Mouse (Mus musculus) inflammation-experienced regulatory T-cells, adult 6 months (primary cell): ENCODE measurements around the gene Ldha. TPM values are rescaled to one million over a fixed set of nuclear protein-coding genes. Genes with fewer than 3 reads are reported as not detected.

Experiments
- ATAC-seq: one replicate; pipeline ENCODE4 v1.8.0; 2017
- polyA plus RNA-seq, 3 experiments: library from polyadenylated mRNA; unstranded; fragments of 100-300 nt; shearing (Covaris generic); gene quantifications; one replicate each; pipeline ENCODE4 v1.2.1; 2017

The Ldha gene
- polyA plus RNA-seq, 3 experiments from 2014 or later = 790 to 1,249 (median 846) TPM

DNA sequence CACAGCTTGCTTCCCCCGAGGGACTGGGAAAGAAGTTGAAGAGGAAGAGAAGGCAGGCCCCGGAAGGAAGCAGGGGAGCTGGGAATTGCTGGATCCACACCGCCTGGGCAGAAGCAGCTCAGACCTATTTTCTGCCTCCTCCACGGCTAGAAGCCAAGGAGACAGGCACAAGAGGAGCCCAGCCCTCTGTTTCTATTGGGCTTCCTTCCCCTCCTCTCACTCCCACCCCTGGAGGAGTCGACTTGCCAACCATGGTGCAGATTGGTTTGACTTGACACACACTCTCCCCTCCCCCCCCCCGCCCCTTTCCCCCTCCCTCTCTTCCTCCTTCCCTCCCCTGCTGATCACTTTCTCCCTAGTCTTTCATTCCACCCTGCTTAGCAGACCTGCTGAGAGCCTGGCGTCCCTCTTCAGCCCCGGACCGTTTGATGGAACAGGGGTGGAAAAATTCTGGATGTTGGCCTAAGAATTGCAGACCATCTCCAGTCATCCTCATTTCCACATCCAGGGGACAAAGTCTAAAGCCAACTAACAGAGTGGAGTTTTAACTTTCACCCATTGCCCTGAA is 3.1 kb upstream of the Ldha start:
- peak; percentile 8 for ATAC-seq

DNA sequence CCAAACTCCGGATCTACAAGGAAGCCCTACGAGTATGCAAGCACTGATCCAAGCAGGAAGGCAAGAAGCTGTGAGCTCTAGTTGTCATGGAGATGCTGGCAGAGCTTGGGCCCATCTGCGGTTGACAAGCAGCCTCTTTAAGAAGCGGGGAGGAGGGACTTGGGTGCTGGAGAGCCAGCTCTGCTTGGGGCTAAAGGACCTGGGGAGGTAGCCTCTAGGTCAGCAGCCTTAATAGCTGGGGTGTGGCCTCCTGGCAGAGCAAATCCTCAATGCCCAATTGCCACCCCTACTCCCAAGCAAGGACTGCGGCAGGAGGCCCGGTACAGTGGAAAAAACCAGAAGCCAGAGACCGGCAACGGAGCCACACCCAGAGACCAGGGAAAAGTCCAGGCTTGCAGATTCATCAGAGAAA is 2.4 kb upstream of the Ldha start:
- ATAC-seq = peak; percentile 95

DNA sequence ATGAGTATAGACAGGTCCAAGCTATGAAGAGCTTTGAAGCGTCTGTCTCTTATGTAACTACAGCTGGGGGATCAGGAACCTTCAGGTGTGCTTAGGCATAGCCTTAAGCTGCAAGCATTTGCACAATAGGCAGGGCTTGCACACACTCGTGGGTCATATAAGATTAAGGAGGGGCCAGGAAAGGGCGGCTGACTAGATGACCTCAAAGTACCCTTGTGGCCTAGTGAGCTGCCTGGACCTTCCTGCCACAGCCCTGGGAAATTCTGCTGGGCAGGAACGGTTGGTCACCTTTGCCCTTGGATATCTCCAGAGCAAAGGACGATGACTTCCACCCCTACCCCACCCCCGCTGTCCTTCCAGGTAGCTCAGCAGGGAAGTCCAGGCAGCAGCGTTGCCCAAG is 1.8 kb upstream of the Ldha start:
- no peak for ATAC-seq

DNA sequence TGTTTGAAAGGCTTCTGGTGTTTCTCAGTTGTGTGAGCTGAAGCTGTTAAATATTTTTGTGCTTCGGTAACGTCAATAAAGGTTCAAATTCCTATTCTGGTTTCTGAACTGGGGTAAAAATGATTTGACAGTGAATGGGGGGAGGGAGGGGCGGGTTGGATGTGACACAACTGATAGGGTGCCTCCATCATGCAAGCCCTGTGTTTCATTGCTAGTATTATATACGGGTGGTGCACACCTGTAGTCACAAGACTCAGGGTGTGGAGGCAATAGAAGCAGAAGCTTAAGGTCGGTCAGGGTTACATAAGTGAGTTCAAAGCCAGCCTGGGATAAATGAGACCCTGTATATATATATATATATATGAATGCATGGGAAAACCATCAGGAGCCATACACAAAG is 1.4 kb upstream of the Ldha start:
- ATAC-seq = no peak

DNA sequence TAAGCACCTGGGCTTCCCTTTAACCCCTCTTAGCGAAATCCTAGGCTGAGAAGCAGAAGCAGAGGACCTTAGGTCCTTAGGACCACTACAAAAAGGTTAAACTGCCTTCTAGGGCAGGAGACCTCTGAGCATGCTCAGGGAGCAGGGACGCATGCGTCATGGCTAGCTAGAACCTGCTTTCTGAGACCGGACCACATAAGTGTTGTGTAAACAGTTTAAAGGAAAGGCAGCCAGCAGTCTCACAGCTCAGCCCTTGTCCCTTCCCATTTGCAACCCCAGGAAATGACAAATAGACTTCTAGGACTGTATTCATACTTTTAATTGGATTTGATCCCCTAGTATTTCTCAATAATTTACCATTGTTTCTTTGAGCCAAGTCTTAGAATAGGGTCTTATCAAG is 949 bp upstream of the Ldha start:
- no peak for ATAC-seq

DNA sequence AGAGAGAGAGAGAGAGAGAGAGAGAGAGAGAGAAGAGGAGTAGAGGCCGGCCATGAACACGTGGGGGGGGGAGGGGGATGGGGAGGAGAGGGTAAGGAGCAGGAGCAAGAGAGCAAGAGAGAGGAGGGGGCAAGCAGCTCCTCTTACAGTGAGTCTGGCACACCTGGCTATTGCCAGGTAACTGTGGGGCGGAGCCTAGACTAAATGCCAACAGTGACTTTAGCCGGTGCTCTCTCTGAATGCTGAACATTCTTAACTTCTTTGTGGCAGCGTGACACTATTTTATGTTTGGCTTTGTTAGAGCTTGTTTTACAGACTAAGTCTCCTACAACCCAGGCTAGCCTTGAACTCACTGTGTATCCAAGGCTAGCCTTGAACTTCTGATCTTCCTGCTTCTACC is 1.0 kb downstream of the Ldha start:
- no peak for ATAC-seq

DNA sequence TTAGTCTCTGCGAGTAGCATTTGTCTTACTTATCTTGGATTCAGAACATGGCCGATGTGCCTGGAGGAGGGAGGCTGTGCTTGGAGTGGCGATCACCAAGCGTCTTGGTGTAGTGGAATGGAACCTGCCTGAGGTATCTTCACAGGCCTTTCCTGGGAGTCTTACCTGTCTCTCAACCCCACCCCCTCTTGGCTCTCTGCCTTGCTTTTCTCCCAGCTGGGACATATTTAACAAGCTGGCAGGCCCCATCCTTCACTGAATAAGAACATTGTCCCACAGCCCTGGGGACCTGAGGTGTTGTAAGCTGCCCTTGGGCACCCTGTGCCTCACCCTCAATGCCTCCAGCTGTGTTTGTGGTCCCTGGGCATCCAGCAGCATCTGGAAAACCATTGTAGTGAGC is 2.3 kb downstream of the Ldha start:
- ATAC-seq = no peak

DNA sequence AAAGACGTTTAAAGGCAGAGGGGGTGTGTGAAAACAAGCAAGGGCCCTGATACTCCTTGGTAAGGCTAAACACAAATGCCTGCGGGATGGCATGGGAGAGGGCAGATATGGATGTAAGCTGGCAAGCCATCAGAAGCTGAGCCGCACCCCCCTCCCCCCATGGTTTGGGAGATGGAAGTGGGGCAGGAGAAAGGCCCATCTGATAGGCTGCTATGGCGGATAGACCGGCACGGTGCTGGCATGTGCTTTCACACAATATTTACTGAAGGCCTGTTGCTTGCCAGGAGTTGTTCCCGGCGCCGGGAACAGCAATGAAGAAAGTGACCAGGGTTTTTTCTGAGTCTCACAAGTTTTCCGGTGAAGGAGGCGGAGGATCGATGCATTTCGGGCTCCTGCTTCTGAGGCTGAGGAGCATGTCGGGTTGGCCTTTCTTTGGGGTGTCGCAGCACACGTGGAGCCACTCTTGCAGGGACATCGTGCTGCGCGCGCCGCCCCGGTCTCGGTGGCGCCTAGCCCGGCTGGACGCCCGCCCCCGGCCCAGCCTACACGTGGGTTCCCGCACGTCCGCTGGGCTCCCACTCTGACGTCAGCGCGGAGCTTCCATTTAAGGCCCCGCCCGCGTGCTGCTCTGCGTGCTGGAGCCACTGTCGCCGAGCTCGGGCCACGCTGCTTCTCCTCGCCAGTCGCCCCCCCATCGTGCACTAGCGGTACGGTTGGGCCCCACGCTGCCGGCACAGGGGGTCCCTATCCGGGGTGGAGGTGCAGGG is 4.1 kb downstream of the Ldha start:
- peak; percentile 85 for ATAC-seq

DNA sequence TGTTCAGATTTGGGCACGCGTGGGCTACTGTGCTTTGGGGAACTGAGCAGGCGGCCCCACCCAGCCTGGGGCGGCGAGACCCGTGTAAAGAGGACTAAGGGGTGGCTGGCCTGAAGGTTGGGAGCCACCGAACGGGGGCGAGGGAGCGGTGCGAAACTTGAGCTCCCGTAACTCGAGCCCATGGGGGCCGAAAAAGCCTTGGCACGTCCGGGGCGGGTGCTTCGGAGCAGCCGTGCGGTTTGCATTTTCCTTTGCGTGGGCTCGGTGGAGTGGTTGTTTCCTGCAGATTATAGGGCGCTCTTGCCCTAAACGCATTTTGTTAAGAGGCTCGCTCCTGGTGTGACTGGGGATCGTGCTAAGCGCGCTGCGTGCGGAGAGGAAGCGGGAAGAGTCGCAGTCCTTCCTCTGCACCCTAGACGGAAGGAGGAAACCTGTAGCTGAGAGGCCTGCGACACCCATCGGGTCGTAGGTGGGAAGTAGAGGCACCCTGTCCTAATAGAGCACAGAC is 4.8 kb downstream of the Ldha start:
- peak; percentile 41 for ATAC-seq

DNA sequence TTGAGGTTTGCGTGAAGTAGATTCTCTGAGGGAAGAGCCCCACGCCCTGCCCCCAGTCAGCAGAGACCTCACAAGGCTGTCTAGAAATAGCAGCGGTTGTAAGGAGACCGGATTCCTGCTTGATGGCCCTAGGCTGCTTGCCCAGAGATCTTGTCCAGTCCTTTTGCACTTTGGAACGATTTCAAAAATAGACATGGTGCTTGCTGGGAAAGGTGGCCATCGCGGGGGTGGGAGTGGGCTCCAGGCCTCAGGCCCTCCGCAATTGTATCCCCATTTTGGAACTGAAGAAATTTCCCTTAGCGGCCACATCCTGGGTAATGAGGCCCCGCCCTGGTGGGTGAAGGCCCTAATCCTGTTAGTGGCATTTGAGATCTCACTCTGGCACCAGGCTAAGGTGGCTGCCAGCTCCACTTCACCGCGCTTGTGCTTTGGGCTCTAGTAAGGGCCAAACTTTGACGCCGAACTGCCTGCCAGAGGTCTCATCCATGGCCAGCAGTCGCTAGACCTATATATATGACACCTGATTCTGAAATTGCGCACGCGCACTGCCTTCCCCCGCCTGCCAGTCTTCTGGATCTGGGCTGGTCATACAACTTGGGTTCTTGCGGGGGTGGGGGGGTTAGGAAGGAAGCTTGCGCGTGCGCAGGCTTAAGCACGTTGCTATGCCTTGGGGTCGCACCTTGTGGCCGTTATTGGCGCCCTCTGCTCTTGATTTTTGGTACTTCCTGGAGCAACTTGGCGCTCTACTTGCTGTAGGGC is 5.4 kb downstream of the Ldha start:
- peak; percentile 65 for ATAC-seq

DNA sequence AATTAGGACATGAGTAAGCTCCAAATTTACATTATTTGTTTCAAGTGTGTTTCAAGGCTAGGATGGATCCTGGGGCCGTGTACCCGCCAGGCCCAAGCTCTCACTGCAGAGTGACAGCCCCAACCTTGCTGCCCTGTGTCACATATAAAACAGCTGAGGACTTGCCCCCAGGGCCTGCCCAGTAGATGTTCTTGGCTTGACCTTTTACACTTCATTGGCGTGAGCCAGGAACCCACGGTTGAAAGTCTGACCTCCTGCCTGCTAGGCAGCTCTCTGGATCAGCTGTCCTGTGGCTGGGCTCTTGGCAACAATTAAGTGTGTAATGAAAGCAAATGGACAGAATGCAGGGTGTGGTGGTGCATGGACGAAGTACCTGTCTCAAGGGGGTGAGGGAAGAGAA is 8.0 kb downstream of the Ldha start:
- no peak for ATAC-seq

DNA sequence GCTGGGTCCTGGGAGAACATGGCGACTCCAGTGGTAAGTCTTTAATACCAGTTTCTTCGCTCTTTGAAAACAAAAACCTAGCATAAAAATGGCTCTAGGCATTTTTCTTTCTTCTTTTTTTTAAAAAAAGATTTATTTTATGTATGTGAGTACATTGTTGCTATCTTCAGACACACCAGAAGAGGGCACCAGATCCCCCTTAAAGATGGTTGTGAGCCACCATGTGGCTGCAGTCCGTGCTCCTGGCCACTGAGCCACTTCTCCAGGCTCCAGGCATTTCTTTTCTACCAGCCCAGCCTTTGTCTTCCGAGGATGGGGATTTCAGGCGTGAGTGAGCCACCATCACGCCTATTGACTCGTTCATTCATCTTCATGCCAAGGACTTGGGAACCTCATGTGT is 9.8 kb downstream of the Ldha start:
- ATAC-seq = no peak

DNA sequence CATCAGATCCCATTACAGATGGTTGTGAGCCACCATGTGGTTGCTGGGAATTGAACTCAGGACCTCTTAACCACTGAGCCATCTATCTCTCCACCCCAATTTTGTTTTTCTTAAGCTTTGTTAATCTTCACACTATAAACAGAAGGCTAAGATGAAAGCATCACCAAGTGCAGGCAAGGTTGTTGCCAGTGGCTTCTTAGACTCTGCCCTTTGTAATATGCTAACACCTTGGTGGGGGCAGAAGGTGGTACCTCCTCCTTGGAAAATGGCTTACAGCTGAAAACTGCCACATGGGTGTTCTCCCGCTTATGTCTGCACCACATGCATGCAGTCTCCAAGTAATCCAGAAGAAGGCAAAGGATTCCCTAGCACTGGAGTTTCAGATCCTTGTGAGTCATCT is 11.4 kb downstream of the Ldha start:
- ATAC-seq = no peak

DNA sequence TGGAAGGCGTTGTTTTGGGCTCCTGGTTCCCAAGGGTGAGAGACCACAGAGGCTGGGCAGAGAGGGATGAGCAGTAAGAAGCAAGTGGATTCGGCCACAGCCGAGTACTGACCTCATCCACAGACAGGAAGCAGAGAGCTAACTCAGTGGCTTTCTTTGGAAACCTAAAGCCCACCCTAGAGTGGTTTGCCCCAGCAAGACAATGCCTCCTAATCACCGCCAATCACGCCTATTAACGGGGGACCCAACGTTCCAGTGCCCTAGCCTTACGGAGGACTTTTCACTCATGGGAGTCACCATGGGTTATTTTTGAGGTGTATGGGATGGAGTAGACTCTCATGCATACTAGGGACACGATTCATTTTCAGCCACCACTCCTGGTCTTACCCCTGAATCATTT is 12.1 kb downstream of the Ldha start:
- ATAC-seq = no peak

DNA sequence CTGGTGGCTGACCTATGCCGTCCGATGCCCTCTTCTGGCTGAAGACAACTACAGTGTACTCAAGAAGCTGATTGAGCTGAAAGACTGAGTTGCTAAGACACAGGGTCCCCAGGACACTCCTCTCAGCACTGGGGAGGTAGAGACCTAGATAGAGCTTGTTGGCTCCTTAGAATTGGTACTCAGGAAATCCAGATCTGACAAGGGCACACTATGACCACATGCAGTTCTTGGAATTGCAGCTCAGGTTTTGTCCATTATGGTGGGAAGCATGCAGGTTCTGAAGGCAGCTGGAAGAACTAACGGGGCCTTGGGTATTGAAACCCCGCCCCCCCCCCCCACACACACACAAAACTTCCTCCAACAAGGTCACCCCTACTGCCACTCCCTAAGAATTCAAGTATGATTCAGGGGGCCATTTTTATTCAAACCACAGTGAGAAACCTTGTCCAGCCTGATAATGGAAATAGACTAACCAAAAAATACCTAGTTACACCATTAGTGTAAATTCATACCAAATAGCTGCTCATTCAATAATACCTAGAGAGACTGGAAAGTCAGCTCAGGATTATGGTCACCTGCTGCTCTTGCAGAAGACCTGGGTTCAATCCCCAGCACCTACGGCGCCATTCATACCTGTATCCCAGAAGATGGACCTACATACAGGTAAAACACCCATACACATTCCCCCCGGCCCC is 14.7 kb downstream of the Ldha start:
- no peak for ATAC-seq

DNA sequence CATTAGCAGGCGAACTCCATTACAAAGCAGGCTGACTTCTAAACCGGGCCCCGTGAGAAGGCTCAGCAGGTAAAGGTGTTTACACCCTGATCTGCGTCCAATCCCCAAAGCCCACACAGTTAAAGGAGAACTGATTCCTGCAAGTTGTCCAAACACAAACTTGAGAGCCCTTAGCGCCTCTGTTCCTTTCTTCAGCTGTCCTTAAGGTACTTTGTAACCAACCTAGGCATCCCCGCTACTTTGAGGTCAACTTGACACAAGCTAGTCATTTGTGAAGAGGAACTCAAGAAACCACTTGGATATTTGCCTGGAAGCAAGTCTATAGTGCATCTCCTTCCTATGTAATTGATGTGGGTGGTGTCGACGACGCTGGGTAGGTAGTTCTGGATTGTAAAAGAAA is 16.2 kb downstream of the Ldha start:
- no peak for ATAC-seq

DNA sequence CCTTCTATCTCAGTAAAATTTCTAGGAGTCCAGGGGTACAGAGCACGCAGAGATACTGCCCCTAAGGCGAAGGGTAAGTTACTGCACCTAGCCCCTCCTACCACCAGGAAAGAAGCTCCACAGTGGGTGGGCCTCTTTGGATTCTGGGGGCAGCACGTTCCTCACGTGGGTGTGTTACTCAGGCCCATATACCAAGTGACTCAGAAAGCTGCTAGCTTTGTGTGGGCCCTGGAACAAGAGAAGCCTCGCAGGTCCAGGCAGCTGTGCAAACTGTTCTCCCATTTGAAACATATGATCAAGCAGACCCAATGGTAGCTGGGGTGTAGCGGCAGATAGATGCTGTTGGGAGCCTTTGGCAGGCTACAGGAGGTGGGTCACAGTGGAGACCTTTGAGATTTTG is 17.8 kb downstream of the Ldha start:
- no peak for ATAC-seq

DNA sequence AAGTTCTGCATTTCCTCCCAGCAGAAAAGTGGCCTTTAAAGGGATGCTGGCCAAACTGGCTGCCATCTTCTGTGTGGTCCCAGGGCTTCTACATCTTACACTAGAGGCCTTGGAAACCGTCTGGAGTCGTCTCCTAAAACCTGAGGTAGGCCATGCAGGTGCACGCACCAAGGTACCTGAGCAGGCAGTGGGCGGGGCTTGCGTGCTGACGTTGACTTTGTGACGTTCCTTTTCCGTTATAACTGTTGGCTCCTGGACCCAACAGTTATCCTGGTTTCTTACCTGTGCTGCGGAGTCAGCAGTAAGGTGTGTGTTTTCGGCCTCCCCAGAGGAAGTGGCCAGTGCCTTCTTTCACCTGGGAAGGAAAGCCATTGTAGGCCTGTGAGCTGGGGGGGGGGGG is 19.7 kb downstream of the Ldha start, which contains the start of gene Ldhc:
TSS of gene Ldhc (plus strand) at position 208 of the 400 bp plus-strand sequence.
- no peak for ATAC-seq

DNA sequence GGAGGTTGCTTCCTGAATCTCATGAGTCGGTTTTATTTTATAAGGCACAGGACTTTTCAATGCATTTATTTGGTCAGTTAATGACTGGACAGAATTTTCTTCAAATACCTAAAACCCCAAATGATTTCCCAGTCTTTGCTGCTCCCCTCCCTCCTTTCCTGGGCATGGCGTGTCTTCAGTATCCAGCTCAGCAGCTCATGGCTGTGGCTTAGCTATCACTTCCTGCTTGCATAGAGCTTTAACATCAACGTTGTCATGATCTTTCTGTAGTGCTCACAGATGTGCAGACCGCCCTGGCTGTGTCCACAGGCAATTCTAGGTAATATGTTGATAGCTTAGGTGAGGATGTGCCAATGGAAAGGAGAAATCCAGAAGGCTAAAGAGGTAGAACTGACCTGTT is 30.7 kb downstream of the Ldha start:
- ATAC-seq = no peak

DNA sequence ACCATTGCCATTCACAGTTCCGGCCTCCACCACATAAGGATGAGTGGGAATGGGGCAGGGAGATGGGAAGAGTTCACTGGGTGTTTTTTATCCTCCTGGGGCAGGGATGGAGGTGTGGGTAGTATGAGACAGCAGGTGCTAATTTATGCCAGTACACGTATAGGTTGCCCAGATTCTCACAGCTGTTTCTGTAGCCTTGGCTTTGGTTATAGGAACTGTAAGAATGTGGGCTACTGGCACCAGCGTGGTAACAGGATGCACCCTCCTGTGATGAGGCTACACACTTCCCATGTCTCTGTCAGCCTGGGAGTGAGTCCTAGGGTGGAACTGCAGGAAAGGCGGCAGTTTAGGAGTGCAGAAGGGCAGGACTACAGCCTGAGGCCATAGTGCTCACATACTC is 35.6 kb downstream of the Ldha start:
- no peak for ATAC-seq

DNA sequence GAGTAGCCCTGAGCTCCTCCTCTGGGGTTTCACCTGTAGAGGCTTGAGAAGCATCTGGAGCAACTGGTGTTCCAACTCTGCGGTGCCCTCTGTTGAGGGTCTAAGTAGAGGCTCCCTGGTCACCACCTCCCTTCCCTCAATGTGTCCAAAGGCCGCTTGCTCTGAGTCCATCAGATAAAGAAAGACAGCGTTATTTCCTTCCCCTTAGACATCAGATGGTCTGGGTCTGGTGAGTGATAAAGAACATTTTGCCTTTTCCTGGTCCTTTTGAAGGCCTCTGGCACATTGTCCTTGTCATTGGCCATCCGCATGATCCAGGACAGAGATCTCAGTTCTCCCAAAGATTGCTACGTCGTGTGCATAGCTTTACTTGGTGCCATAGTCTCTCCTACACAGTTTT is 36.0 kb downstream of the Ldha start:
- no peak for ATAC-seq

DNA sequence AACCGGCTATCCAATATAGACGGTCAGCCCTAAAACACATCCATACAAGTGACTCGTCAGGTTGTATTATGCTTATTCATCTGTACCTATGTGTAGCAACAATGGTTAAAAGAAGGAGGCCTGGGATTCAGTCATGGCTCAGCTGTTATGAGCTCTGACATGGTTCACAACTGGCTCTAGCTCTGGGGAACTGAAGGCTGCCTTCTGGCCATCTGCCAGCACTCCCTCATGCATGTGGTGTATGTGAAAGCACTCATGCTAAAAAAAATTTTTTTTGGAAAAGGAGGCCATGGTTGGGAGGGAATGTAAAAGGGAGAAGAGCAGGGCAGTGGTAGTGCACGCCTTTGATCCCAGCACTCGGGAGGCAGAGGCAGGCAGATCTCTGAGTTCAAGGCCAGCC is 38.6 kb downstream of the Ldha start:
- no peak for ATAC-seq

DNA sequence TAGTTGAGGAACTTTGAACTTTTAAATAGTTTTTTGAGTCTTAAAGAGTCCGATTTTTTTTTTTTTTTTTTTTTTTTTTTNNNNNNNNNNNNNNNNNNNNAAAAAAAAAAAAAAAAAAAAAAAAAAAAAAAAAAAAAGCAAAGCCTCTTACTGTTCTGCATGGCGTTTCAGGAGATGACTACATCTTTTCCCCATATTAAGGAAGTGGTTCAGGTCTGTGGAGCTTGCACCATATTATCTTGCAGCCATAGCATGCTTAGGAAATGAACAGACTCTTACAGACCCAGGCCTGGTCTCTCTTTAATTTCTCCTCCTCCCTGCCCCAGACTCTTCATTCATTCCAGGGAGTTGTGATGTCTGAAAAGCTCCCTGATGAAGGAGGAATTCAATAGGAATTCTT is 39.7 kb downstream of the Ldha start:
- ATAC-seq = no peak
